In genomic region chr19:3537658-3538057, GRCm38 (mm10) we compare ENCODE assay signal across 29 mouse cellular contexts. TPM values are rescaled to one million over a fixed set of nuclear protein-coding genes. Genes with fewer than 3 reads are reported as not detected.
DNase-seq lines count a peak whose midpoint lies in the region; ATAC-seq and TF ChIP-seq lines count a peak whose summit lies in the region.
"Had no signal": no experiment of that assay in that cellular context is flagged by ENCODE, and none has a peak within 500 bp of the region (broad histone marks: within the 10 kb centered on the region; RNA-seq: fewer than 3 reads in every experiment).

No protein-coding gene starts in this region.

- H3K27ac ChIP-seq in macrophage: peak overlapping the region; percentile 25; the same call in 1 of the 2 replicates
- H3K27ac ChIP-seq in limb, embryonic 10.5 days: no peak overlapping the region
- no peak overlapping the region for H3K27ac ChIP-seq in stomach, postnatal 0 days (replicated peaks)
- H3K27ac ChIP-seq: heart, adult 2 months; heart, embryonic 13.5 days; hindbrain, embryonic 14.5 days; limb, embryonic 15.5 days; liver, embryonic 15.5 days; midbrain, embryonic 13.5 days; neural tube, embryonic 13.5 days had no signal

- H3K9me3 ChIP-seq in limb, embryonic 10.5 days (replicated peaks): no peaks in the 10 kb centered on the region
- no peaks in the 10 kb centered on the region for H3K9me3 ChIP-seq in stomach, postnatal 0 days (ENCODE audit: control insufficient read depth, low read length)
- H3K9me3 ChIP-seq: heart, embryonic 13.5 days; limb, embryonic 15.5 days; liver, embryonic 15.5 days; midbrain, embryonic 13.5 days; neural tube, embryonic 13.5 days had no signal

- no peak overlapping the region for H3K4me3 ChIP-seq in macrophage (ENCODE audit: inconsistent target)
- H3K4me3 ChIP-seq in limb, embryonic 10.5 days: no peak overlapping the region
- H3K4me3 ChIP-seq in stomach, postnatal 0 days (ENCODE audit: low read depth, low read length): no peak overlapping the region
- H3K4me3 ChIP-seq: heart, adult 2 months; heart, embryonic 13.5 days; limb, embryonic 15.5 days; liver, embryonic 15.5 days; midbrain, embryonic 13.5 days; myocyte; neural tube, embryonic 13.5 days had no signal

- H3K4me1 ChIP-seq in limb, embryonic 10.5 days: no peaks in the 10 kb centered on the region
- H3K4me1 ChIP-seq in stomach, postnatal 0 days (replicated peaks; ENCODE audit: control insufficient read depth, insufficient read depth): no peaks in the 10 kb centered on the region
- H3K4me1 ChIP-seq: neural tube, embryonic 13.5 days had no signal

- no peaks in the 10 kb centered on the region for H3K36me3 ChIP-seq in macrophage (ENCODE audit: inconsistent target)
- peaks cover 73% of the 10 kb centered on the region for H3K36me3 ChIP-seq in limb, embryonic 10.5 days
- H3K36me3 ChIP-seq in stomach, postnatal 0 days (ENCODE audit: control insufficient read depth, insufficient read depth, low read length): no peaks in the 10 kb centered on the region

- peak; percentile 10 to 19 for DNase-seq in spleen, postnatal 36 days (ENCODE audit: low spot score in 2 of 2)
- DNase-seq in spleen, postnatal 10 days (ENCODE audit: low spot score in 2 of 2): no peak
- peak; percentile 34 for DNase-seq in R1 (ENCODE audit: low read depth, low spot score)
- DNase-seq in limb, embryonic 10.5 days (ENCODE audit: low spot score): no peak
- DNase-seq in stomach, postnatal 0 days (ENCODE audit: low spot score): no peak
- no peak for DNase-seq in spleen, adult 18-20 months
- no peak for DNase-seq in right cerebral cortex, adult 18-20 months
- DNase-seq: adrenal gland, postnatal 14 days; cerebellum, adult 8-10 months; cerebellum, postnatal 36 days; gastrocnemius, postnatal 10 days; heart, adult 2 months; heart, postnatal 14 days; kidney, adult 18-20 months; kidney, postnatal 4 days; layer of hippocampus, adult 9-11 months; right cerebral cortex, postnatal 4 days; thymus, postnatal 25 days had no signal

- no peak overlapping the region for H3K9ac ChIP-seq in stomach, postnatal 0 days (ENCODE audit: low read length)
- H3K9ac ChIP-seq: heart, embryonic 13.5 days; hindbrain, embryonic 14.5 days; limb, embryonic 15.5 days; liver, embryonic 15.5 days; midbrain, embryonic 13.5 days; neural tube, embryonic 13.5 days had no signal

- no peaks in the 10 kb centered on the region for H3K27me3 ChIP-seq in limb, embryonic 10.5 days (ENCODE audit: low read depth, poor library complexity, severe bottlenecking)
- H3K27me3 ChIP-seq in stomach, postnatal 0 days (ENCODE audit: control insufficient read depth, insufficient read depth, low read length): no peaks in the 10 kb centered on the region
- H3K27me3 ChIP-seq: heart, embryonic 13.5 days; limb, embryonic 15.5 days; liver, embryonic 15.5 days; midbrain, embryonic 13.5 days; neural tube, embryonic 13.5 days had no signal

- ATAC-seq in stomach, postnatal 0 days (ENCODE audit: low FRiP score, low TSS enrichment): no peak
- ATAC-seq: forebrain, embryonic 14.5 days; inflammation-experienced regulatory T-cells, adult 6 months; lung, postnatal 0 days; midbrain, embryonic 13.5 days had no signal

- H3K79me2 ChIP-seq in macrophage (ENCODE audit: inconsistent target): peaks cover 93% of the 10 kb centered on the region

- TF ChIP-seq CTCF in stomach, postnatal 0 days (IDR thresholded peaks at IDR 0.05; ENCODE audit: low read depth): no peak

- no peak for TF ChIP-seq EP300 in stomach, postnatal 0 days (optimal IDR thresholded peaks at IDR 0.05)

- no peak overlapping the region for H3K4me2 ChIP-seq in stomach, postnatal 0 days (replicated peaks; ENCODE audit: low read depth)
- H3K4me2 ChIP-seq: heart, embryonic 13.5 days; hindbrain, embryonic 14.5 days; limb, embryonic 15.5 days; liver, embryonic 15.5 days; midbrain, embryonic 13.5 days; neural tube, embryonic 13.5 days had no signal

- 63% methylated on average over 6 of the region's 6 CpGs for WGBS in macrophage (ENCODE audit: missing documents)
- WGBS in limb, embryonic 10.5 days: 98% methylated on average over 6 of the region's 6 CpGs
- 97% methylated on average over 6 of the region's 6 CpGs for WGBS in stomach, postnatal 0 days

RNA-seq across cellular contexts. Expression of gene Ppp6r3, which starts 37.9 kb away (rescaled TPM):
- 100 to 1,000 TPM; 105 to 231 (median 178) TPM for total RNA-seq in macrophage (2018; cell fraction: chromatin; rRNA removed)
- total RNA-seq in macrophage (2018; cell fraction: cytosol; rRNA removed): 10 to 100 TPM; 48.2 to 64.6 (median 56.9) TPM
- 100 to 1,000 TPM in 13 of 26 experiments, 10 to 100 TPM in 13; 82.4 to 136 (median 101) TPM for total RNA-seq in macrophage (2018; cell fraction: nucleus; rRNA removed)
- polyA plus RNA-seq in macrophage (2018): 44.9 to 49.4 TPM (median 48.9 TPM) in 3 replicates
- 68.5 and 82.4 TPM in 2 replicates for polyA plus RNA-seq in limb, embryonic 10.5 days (2016; fragmentation: Nextera tagmentation; extraction: Ambion mirVana)
- 18.6 and 20.5 TPM in 2 replicates for polyA plus RNA-seq in stomach, postnatal 0 days (2015; fragmentation: Nextera tagmentation; extraction: Ambion mirVana)

Comparison
In these comparisons a context has a peak if more than half of its experiments do, and no peak if none do; other contexts are left out.
1. DNase-seq: peak in spleen, postnatal 36 days (2 of 2) and R1 (single experiment); none in spleen, postnatal 10 days (0 of 2), limb, embryonic 10.5 days (single experiment), stomach, postnatal 0 days (single experiment), spleen, adult 18-20 months (0 of 2) and right cerebral cortex, adult 18-20 months (single experiment).